Mouse (Mus musculus) embryonic facial prominence, embryonic 14.5 days (tissue): ENCODE measurements around the gene Ift27. TPM values are rescaled to one million over a fixed set of nuclear protein-coding genes. Genes with fewer than 3 reads are reported as not detected.

Experiments
- ATAC-seq: fragments of 200-750 bp; cut with Nextera tagmentation; 2 replicates; pipeline ENCODE4 v1.8.0; 2017; ENCODE audit warnings: low read depth, moderate number of reproducible peaks, moderate TSS enrichment
- DNase-seq: peaks from one replicate; pipeline ENCODE4 v3.0.0-alpha.2; 2015; ENCODE audit warnings: low spot score
- H3K27ac ChIP-seq: fragments of 300-500 bp; sonication (generic); replicated peaks from 2 replicates; pipeline ENCODE4 v1.5.1; 2014; ENCODE audit warnings: low read depth, mild to moderate bottlenecking, low read length, moderate library complexity
- H3K27me3 ChIP-seq: fragments of 300-500 bp; sonication (generic); replicated peaks from 2 replicates; pipeline ENCODE4 v1.6.1; 2014; ENCODE audit warnings: low read length; ENCODE audit not compliant: control insufficient read depth, insufficient read depth
- H3K36me3 ChIP-seq: fragments of 300-500 bp; sonication (generic); 2 replicates; pipeline ENCODE4 v1.6.1; 2014; ENCODE audit warnings: low read length, mixed read lengths; ENCODE audit not compliant: control insufficient read depth, insufficient read depth
- H3K4me1 ChIP-seq: fragments of 300-500 bp; sonication (generic); 2 replicates; pipeline ENCODE4 v1.6.1; 2014; ENCODE audit warnings: antibody characterized with exemption, low read length; ENCODE audit not compliant: control insufficient read depth, insufficient read depth
- H3K4me2 ChIP-seq: fragments of 300-500 bp; sonication (generic); 2 replicates; pipeline ENCODE4 v1.6.1; 2014; ENCODE audit warnings: low read depth, mild to moderate bottlenecking, low read length, moderate library complexity, mixed read lengths
- H3K4me3 ChIP-seq: fragments of 300-500 bp; sonication (generic); 2 replicates; pipeline ENCODE4 v1.5.1; 2014; ENCODE audit warnings: low read depth, mild to moderate bottlenecking, low read length
- H3K9ac ChIP-seq: fragments of 300-500 bp; sonication (generic); 2 replicates; pipeline ENCODE4 v1.6.1; 2014; ENCODE audit warnings: low read depth, mild to moderate bottlenecking, low read length, moderate library complexity, mixed read lengths
- H3K9me3 ChIP-seq: fragments of 300-500 bp; sonication (generic); 2 replicates; pipeline ENCODE4 v1.6.1; 2016; ENCODE audit warnings: low read length; ENCODE audit not compliant: control insufficient read depth
- WGBS: fragments of 180-500 bp; shearing (Covaris S2); extraction: QIAGEN DNeasy Blood & Tissue Kit; methylation state at CpG from one replicate; pipeline ENCODE4 v1.1.7; 2014; 5-methylcytosine and 5-hydroxymethylcytosine counted together
- polyA plus RNA-seq: library from polyadenylated mRNA; unstranded; fragments of >200 nt; fragmentation: Nextera tagmentation; extraction: Ambion mirVana; gene quantifications from 2 replicates; pipeline ENCODE4 v1.2.1, GENCODE M21; 2014

Ift27 gene
- polyA plus RNA-seq, 1 experiment from 2014 or later, result 84.7 TPM

DNA sequence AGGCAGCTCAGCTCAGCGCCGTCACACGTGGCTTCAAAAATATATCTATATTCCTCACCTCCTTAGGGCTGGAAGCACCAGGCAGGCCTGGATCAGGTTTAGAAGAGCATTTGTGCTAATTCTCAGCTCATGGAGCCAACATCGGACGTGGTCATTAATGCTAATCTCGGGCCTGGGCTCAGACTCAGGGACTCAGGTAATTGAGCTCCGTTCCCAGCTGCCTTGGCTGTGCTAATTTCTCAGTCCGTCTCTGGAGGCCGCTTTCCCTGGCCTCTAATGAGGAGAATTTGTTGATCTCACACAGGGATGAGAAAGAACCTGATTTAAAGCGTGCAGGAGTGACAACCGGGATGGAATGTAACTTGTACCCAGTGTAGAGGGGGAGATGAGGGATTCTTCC lies 9.4 kb downstream of the Ift27 start:
- H3K9ac ChIP-seq, result no peak overlapping the region; the same call in 1 of the 2 replicates
- H3K9me3 ChIP-seq, result no peaks in the 10 kb centered on the region
- ATAC-seq, result no peak
- H3K4me1 ChIP-seq, result no peaks in the 10 kb centered on the region
- H3K36me3 ChIP-seq, result peaks cover 21% of the 10 kb centered on the region; the same call in 1 of the 2 replicates
- no peak overlapping the region for H3K4me3 ChIP-seq
- H3K4me2 ChIP-seq, result no peak overlapping the region
- 75% methylated on average over 11 of the region's 11 CpGs for WGBS
- no peak overlapping the region for H3K27ac ChIP-seq
- H3K27me3 ChIP-seq, result no peaks in the 10 kb centered on the region
- no peak for DNase-seq

DNA sequence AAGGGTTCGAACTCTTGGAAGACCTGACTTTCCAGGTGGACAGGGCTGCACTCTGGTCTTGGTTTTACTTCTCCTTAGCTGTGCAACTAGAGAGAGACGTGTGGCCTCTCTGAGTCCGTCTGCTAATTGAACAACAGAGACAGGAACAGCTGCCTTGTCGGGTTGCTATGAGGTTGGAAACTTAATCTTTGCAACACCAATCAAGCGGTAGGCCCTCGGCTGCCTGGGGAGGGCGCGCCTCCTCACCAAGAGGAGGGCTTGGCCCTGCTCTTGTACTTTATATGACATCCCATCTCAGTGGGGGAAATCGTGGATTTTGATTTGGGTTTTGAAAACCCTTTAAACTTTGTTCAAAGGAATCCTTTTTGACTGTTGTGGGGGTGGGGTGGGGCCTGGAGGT lies 12.0 kb downstream of the Ift27 start:
- peaks cover 14% of the 10 kb centered on the region; the same call in 1 of the 2 replicates for H3K36me3 ChIP-seq
- H3K9ac ChIP-seq, result no peak overlapping the region
- H3K9me3 ChIP-seq, result no peaks in the 10 kb centered on the region
- no peak for ATAC-seq
- H3K4me2 ChIP-seq, result no peak overlapping the region
- peak; percentile 27 for DNase-seq
- no peak overlapping the region for H3K27ac ChIP-seq
- H3K4me3 ChIP-seq, result no peak overlapping the region
- H3K4me1 ChIP-seq, result no peaks in the 10 kb centered on the region
- WGBS, result 66% methylated on average over 9 of the region's 9 CpGs
- H3K27me3 ChIP-seq, result no peaks in the 10 kb centered on the region

DNA sequence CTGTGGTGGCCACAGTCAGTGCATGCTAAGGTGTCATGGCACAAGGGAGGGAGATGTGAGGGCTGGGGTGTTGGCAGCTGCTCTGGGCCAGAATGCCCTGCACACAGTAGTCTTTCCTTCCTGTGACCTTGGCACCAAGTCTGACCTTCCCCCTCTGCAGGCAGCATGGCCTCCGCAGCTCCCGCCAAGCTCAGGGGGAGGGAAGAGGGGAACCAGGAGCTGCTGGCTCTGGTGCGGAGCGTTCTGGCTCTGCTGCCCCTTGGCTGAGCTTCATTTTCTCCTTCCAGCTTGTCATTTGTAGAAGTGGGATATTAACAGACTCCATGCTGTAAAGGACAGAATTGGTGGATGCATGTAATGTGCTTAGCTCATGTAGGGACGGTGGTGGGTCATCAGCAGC lies 15.6 kb downstream of the Ift27 start:
- Histone ChIP-seq H3K36me3 (peaks cover 2% of the 10 kb centered on the region; the same call in 1 of the 2 replicates), H3K4me2 (no peak overlapping the region), H3K27me3 (no peaks in the 10 kb centered on the region), H3K9ac (no peak overlapping the region), H3K4me3 (no peak overlapping the region), H3K9me3 (no peaks in the 10 kb centered on the region), H3K27ac (no peak overlapping the region), H3K4me1 (no peaks in the 10 kb centered on the region)
- WGBS, result 85% methylated on average over 3 of the region's 5 CpGs
- no peak for DNase-seq
- ATAC-seq, result no peak

DNA sequence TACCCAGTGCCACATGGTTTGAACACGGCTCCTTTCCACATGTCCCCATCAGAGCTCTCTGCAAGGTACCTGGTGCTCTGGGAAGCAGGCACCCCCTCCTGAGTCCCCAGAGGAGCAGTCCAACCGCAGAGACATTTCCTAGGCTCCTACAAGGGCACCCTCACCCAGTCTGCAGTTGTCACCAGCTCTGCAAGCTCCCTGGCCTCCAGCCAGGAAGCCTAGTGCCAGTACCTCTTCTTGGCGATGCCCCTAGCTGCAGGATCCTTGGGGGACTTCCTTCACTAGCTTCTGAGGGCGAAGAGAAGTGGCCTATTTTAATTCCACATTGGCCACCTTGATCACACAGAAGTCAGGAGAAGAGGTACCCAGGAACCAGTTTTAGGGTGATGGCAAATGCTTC lies 16.1 kb downstream of the Ift27 start:
- Histone ChIP-seq H3K27me3 (no peaks in the 10 kb centered on the region), H3K9me3 (no peaks in the 10 kb centered on the region), H3K4me2 (no peak overlapping the region), H3K4me3 (no peak overlapping the region), H3K4me1 (no peaks in the 10 kb centered on the region), H3K27ac (no peak overlapping the region), H3K36me3 (no peaks in the 10 kb centered on the region; the same call in 1 of the 2 replicates), H3K9ac (no peak overlapping the region)
- DNase-seq, result no peak
- 68% methylated on average over 4 of the region's 4 CpGs for WGBS
- no peak for ATAC-seq

DNA sequence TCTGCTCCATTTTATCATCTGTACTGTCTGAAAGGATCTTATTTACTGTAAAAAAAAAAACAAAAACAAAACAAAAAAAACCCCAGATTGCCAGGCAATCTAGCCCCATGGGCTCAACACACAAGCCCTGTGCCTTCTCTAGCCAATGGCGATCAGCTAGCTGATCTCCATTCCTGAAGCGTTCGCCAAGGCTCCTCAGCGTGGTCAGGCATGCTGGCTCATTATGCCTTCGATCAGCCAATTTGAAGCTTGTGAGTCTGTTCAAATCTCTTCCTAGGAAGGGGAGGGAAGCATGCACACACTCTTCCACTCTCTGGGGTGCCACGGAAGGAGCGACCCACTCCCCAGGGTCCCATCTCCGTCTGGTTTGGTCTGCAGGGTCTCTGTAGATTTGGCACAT lies 16.6 kb downstream of the Ift27 start:
- Histone ChIP-seq H3K36me3 (no peaks in the 10 kb centered on the region; the same call in 1 of the 2 replicates), H3K27me3 (no peaks in the 10 kb centered on the region), H3K9me3 (no peaks in the 10 kb centered on the region), H3K4me2 (no peak overlapping the region), H3K4me1 (no peaks in the 10 kb centered on the region), H3K4me3 (no peak overlapping the region), H3K9ac (no peak overlapping the region), H3K27ac (no peak overlapping the region)
- DNase-seq (no peak), ATAC-seq (no peak)
- WGBS, result 79% methylated on average over 8 of the region's 8 CpGs

DNA sequence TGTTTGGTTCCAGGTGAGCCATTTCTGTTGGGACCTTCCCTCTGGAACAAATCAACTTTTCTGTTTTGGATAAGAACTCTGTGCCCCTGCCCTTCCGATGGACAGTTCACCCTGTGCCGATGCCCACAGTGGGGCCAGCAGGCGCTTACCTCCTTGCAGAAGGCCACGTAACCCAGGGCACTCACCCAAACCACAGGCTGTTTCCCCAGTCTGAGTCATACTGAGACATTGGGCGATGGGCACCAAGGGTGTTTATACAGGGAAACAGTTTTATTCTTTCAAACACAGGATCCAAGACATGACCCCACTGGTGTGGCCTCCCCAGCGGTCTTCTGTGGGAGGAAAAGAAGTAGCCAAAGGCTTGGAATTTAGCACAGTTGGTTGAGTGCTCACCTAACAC lies 18.5 kb downstream of the Ift27 start:
- WGBS, result 89% methylated on average over 6 of the region's 6 CpGs
- ATAC-seq (no peak), DNase-seq (no peak)
- Histone ChIP-seq H3K27me3 (no peaks in the 10 kb centered on the region), H3K4me1 (no peaks in the 10 kb centered on the region), H3K9me3 (no peaks in the 10 kb centered on the region), H3K27ac (no peak overlapping the region), H3K4me2 (no peak overlapping the region), H3K9ac (no peak overlapping the region), H3K36me3 (no peaks in the 10 kb centered on the region), H3K4me3 (no peak overlapping the region)

DNA sequence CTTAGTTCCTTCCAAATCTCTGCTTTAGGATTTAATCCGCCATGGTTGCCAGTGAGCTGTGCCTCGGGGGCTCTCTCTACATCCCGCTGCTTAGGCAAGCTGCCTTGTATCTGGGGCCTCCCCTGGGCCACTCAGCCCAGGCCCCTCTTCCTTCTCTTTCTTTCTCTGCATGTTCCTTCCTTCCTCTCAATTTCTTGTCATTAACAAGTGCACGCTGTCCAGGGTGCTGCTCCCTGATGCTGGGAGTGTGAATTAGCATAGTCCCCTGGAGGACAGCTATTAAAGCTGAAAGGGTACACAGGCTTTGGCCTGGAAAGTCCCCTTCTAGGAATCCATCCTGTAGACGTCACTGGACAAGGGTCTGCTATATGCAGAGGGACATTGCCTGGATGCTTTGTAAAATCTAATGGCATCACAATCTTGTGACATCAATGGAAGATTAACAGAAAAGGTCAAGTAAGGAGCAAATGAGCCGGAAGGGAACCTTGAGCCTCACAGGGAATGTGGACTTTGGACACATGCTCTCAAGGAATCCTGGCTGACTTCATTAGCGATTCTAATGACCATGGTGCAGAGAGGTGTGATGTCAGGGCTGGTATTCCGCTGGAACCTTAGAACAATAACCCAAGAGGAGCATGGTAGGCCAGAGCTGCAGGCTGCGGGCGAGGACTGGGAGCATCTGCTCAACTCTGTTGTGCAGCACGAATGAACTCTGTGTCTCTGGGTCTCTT lies 20.7 kb downstream of the Ift27 start:
- Histone ChIP-seq H3K9me3 (no peaks in the 10 kb centered on the region), H3K4me3 (no peak overlapping the region), H3K4me1 (no peaks in the 10 kb centered on the region), H3K36me3 (no peaks in the 10 kb centered on the region), H3K9ac (no peak overlapping the region), H3K27me3 (no peaks in the 10 kb centered on the region), H3K27ac (no peak overlapping the region), H3K4me2 (no peak overlapping the region)
- peak; percentile 12 for DNase-seq
- no peak for ATAC-seq
- 45% methylated on average over 11 of the region's 11 CpGs for WGBS

DNA sequence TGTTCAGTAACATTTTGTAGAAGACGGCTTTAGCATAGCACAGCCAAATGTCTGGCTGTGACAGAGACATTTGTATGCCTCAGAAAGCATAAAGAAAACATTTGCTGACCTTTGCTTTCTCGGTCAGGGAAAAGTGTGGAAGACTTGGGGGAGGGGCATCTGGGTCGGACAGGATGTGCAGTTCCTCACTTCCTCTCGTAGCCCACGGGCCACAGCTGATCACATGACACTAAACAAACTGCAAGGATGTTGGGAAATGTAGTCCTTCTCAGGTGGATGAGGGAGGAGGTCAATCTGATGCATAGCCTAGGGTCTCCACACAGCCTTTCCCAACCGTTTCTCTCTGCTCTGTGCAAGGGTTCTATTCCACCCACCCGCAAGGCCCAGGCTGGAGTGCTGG lies 25.3 kb downstream of the Ift27 start:
- Histone ChIP-seq H3K4me2 (no peak overlapping the region), H3K36me3 (no peaks in the 10 kb centered on the region), H3K27ac (no peak overlapping the region), H3K4me3 (no peak overlapping the region), H3K27me3 (no peaks in the 10 kb centered on the region), H3K9ac (no peak overlapping the region), H3K9me3 (no peaks in the 10 kb centered on the region), H3K4me1 (no peaks in the 10 kb centered on the region)
- 69% methylated on average over 7 of the region's 7 CpGs for WGBS
- DNase-seq, result no peak
- no peak for ATAC-seq

DNA sequence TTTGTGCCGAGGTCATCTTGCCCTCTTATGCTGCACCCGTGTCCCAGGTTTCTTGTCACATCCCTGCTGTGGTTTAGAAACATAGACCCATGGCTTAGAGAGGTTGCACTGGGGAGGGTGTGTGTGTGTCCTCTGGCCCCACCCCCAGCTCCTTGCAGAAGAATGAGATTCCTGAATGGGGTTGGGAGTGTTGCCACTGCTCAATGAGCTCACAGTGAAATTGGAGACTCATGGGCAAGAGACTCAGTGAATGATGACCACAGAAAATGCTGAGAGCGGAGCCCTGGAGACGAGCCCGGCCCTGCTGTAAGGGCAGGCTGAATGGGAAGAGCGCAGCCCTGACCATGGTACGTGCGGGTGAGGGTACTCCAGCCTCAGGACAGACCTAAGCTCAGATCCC lies 33.7 kb downstream of the Ift27 start:
- Histone ChIP-seq H3K27ac (no peak overlapping the region), H3K4me1 (no peaks in the 10 kb centered on the region)
- WGBS, result 59% methylated on average over 8 of the region's 8 CpGs

More for the DNA sequence above, 33.7 kb downstream of the Ift27 start:
- Histone ChIP-seq H3K4me3 (no peak overlapping the region), H3K9me3 (no peaks in the 10 kb centered on the region), H3K36me3 (no peaks in the 10 kb centered on the region), H3K27me3 (no peaks in the 10 kb centered on the region), H3K9ac (no peak overlapping the region), H3K4me2 (no peak overlapping the region)
- no peak for DNase-seq
- no peak for ATAC-seq
